Mouse (Mus musculus): ENCODE data around the gene Copz2.

GRCm38 (mm10) chr11:96860564-96860963 lies 10.9 kb downstream of the Copz2 start:
- TF ChIP-seq CTCF (IDR thresholded peaks at IDR 0.05; ENCODE audit: low read depth, low read length) (peak; percentile 95), POLR2A (IDR thresholded peaks at IDR 0.05; ENCODE audit: extremely low read depth, insufficient read depth, low read length) (no peak)
